Mouse (Mus musculus) CD4-positive, CD25-positive, alpha-beta regulatory T cell, adult 4 months (primary cell): ENCODE data around the gene Mical3. TPM values are rescaled to one million over a fixed set of nuclear protein-coding genes. Genes with fewer than 3 reads are reported as not detected.

ENCODE experiments used
- ATAC-seq: one replicate; pipeline ENCODE4 v1.8.0; 2017
- polyA plus RNA-seq, 2 experiments: library from polyadenylated mRNA; unstranded; fragments of 100-300 nt; shearing (Covaris generic); gene quantifications; one replicate each; pipeline ENCODE4 v1.2.1; 2017

The Mical3 gene
- polyA plus RNA-seq, 2 experiments from 2014 or later, result 9.9 to 11.8 TPM

GRCm38 (mm10) chr6:121145010-121145604 is 14.3 kb upstream of the Mical3 start:
- no peak for ATAC-seq

- ATAC-seq, result no peak
Observed at GRCm38 (mm10) chr6:121144066-121144465, 13.3 kb upstream of the Mical3 start.

GRCm38 (mm10) chr6:121143439-121143838 is 12.6 kb upstream of the Mical3 start:
- ATAC-seq, result no peak

- ATAC-seq, result no peak
Observed at GRCm38 (mm10) chr6:121142298-121142697, 11.5 kb upstream of the Mical3 start.

DNA sequence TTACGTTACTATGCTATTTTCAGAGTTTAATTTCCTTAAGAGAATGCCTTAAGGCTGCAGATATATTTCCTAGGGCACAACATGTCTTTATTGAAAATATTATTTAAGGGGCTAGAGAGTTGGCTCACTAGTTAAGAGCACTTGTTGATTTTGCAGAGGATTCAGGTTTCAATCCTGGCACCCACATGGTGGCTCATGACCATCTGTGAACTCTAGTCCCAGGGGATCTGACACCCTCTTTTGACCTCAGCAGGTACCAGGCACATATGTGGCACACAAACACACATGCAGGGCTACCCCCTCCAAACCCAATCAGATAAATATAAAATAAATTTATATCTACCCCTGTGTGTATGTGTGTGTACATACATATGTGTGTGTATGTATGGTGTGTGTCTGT is 8.5 kb upstream of the Mical3 start:
- no peak for ATAC-seq

- ATAC-seq, result no peak
Observed at GRCm38 (mm10) chr6:121138338-121139040, 7.7 kb upstream of the Mical3 start.

DNA sequence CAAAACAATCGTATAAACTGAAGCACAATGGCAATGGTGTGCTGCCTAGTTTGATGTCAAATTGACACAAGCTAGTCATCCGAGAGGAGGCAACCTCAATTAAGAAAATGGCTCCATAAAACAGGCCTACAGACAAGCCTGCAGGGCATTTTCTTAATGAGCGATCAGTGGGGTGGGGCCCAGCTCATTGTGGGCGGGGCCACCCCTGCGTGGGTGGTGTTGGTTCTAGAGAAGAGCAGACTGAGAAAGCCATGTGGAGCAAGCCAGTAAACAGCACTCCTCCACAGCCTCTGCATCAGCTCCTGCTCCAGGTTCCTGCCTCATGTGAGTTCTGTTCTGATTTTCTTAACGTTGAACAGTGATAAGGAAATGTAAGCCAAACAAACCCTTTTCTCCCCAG is 6.4 kb upstream of the Mical3 start:
- ATAC-seq, result no peak

- no peak for ATAC-seq
Observed at GRCm38 (mm10) chr6:121134884-121135283, 4.1 kb upstream of the Mical3 start.

DNA sequence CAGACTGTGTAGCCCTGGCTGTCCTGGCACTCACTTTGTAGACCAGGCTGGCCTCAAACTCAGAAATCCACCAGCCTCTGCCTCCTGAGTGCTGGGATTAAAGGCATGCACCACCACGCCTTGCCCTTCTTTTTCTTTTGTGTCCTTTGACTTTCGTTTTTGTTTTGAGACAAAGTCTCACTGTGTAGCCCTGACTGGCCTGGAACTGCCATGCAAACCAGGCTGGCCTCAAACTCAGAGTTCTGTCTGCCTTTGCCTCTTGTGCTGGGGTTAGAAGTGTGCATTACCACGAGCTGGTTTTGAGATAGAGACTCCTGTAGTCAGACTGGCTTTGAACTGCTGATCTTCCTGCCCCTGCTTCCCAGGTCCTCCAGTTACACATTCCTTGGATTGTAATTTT is 3.5 kb upstream of the Mical3 start:
- no peak for ATAC-seq

- ATAC-seq, result peak; percentile 90
Observed at GRCm38 (mm10) chr6:121130039-121130705, 627 bp downstream of the Mical3 start.

DNA sequence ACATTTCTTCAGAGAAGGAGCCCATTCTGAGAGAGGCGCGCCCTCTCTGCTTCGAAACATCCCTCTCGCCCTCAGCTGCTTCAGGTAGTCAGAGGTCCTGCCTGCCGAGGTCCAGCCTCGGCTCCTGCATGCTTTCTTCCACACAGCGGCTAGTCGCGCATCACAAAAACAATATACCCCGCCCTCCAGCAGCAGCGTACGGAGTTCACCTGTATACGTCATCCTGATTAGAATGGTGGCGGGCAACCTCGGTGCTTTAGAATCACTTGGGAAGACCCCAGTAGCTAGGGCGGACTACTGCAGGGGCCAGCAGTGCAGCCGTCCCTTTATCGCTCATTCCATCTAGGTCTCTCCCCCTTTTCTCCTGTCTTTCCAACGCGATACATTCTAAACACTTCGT is 1.3 kb downstream of the Mical3 start:
- ATAC-seq, result no peak

DNA sequence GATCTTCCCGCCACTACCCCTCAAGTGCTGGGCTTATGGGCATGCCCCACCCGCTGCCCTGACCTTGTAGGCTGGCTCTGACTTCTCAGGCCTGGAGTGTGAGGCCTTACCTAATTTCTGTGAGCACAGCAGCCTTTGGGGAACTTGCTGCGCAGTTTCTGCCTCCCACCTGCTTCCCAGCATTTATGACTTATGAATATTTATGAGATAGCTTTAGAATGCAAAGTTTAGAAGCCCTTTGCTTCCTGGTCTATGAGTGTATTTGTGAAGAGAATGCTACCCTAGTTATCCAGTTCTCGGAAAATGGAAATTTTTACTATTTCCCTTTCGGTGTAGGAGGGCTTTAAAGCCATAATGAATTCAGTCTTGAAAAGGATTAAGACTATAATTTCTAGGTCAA is 2.1 kb downstream of the Mical3 start:
- ATAC-seq, result no peak

DNA sequence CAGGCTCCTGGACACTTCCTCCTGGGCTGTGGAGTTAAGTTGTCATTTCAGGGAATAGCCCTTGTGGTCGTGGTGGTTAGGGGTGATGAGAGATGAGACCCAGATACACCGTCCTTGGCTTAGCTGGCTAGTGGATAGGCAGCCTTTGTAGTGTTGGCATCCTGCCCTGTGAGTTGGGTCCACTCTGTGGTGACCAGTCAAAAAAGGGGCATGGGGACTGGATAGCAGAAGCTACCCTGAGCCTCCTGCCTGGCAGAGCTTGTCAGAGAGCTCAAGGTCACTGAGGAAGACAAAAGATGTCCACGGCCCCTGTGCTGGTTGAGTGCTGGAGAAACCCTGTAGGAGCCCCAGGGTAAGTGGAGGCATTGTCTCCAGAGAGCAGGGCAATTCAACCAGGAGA is 3.1 kb downstream of the Mical3 start:
- no peak for ATAC-seq

GRCm38 (mm10) chr6:121126202-121126601 is 4.6 kb downstream of the Mical3 start:
- ATAC-seq, result no peak

DNA sequence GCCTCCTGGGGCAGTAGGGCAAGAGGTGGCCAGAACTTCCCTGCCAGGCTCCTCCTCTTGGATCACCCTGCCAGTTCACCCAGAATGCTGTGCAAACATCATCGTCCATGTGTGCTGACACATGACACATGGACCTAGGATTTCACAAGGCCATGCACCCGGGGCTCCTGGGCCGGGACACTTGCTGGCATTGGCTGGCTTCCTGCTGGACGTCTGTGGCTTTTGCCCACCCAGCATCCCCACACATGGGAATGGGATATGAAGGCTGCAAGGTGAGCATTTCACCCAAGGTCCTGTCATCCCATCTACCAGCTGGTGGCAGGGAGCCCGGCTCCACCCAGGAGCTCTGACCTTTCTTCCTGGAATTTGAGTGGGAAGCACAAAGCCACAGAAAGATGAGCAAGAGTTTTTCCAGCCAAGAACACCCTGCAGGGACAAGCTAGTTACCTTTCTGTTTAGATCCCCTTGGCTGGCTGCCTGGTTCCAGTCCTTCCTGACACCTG is 8.0 kb downstream of the Mical3 start:
- no peak for ATAC-seq

GRCm38 (mm10) chr6:121120776-121121175 is 10.0 kb downstream of the Mical3 start:
- no peak for ATAC-seq

DNA sequence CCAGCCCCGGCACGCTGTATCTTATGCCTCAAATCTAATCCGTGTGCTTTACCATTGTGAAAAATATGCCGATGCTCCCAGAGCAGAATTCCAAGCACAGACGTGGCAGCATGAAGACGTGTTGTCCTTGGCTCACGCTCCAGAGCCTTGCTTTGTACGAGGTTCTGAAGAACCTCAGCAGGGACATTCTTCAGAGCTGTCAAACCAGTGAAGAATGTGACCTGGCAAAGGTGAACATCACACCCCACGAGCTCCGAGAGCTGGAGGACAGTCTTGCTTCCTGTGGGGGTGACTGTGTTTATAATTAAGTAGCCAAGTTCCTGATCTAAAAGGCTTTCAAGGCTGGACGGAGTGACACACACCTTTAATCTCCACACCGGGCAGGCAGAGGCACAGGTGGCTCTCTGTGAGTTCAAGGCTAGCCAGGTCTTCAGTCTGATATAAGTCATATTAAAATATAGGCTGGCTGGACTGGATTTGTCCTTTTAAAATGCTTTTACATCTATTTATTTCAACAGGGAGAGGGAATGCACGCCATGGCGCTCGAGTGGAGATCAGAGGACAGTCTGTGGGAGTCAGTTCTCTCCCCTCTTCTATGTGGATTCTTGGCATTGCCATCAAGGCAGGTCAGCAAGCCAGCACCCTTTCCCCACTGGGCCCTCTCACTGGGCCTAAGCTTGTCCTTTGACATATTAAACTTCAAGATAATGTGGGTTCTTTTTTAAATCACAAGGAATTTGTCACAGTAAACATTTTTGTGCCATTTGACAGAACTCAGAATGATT is 12.6 kb downstream of the Mical3 start:
- no peak for ATAC-seq

DNA sequence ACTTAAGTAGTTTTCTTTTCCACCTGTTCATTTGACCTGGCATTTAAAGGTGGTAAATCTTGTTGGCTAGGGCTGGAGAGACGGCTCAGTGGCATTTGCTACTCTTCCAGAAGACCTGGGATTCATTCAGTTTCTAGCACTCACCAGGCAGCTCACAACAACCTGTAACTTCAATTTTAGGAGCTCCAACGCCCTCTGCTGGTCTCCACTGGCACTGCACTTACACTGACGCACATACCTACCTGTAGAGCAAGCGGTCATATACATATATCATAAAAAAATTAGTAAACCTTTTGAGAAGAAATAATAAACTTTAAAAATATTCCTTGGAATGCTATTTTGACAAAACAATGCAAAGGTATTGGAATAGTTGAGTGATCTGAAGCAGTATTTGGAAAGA is 13.7 kb downstream of the Mical3 start:
- no peak for ATAC-seq

- ATAC-seq, result no peak
Observed at GRCm38 (mm10) chr6:121116434-121116833, 14.4 kb downstream of the Mical3 start.

GRCm38 (mm10) chr6:121111448-121112055 is 19.2 kb downstream of the Mical3 start:
- no peak for ATAC-seq

- ATAC-seq, result peak; percentile 93
Observed at GRCm38 (mm10) chr6:121109998-121110603, 20.7 kb downstream of the Mical3 start.
